Mouse (Mus musculus): ENCODE measurements around the gene Fbxo36. TPM values are rescaled to one million over a fixed set of nuclear protein-coding genes. Genes with fewer than 3 reads are reported as not detected.

Gene Fbxo36
- polyA plus RNA-seq, 1 experiment from 2014 or later = 9.8 TPM

DNA sequence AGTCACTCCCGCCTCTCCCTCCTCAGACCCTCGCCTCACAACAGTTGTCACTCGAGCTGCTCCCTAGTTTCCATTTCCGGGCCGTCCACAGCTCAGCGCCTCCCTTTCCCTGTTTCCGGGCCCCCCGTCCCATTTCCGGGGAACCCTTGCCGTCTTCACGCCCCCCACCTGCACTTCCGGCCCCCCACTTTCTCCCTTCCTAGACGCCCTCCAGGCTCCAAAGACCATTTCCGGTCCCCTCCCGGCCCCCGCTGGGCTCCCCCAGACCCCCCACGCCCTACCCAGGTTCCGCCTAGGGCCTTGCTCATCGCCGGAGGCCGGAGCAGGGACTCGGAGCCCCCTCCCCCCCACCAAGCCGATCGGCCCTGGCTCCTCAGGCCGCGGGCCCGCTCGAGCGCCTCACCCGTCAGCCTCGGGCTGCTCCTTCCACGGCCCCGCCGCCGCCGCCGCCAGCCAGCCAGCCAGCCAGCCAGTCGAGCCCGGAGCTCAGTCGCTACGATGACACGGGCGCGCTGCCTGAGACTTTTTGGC lies 955 bp upstream of the Fbxo36 start:
- ATAC-seq (ENCODE audit: insufficient read depth, low FRiP score) = peak; percentile 57

DNA sequence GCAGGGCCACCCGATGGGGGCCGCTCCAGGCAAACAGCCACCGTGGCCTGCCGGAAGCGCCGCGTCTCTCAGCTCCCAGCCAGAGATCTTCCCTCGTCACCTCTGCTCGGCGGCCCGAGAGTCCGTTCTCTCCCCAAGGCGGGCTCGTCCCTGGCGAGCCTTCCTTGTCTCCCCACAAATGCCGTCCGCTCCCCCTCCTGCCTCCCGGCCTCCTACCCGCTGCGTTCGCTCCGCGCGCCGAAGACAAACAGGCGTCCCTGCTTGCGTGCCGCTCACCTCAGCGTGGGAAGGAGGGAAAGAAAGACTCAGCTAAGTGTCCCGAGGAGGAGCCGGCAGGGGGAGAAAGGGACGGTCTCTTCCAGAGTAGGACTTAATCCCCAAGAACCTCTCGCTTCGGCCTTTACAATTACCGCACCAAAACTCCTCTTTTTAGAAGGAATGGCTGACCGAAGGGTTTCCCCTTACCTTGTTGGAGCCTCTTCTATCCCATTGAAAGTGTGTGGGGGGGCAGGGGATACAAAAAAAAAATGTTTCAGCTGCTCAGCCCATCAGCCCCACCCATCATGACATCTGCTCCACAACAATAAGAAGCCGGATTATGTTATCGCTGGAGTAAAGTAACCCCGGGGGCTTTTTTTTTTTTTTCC lies 500 bp downstream of the Fbxo36 start, which contains the start of gene Trip12:
Gene Trip12 (minus strand): TSS at position 499 of the 647 bp plus-strand sequence.
- peak; percentile 42; the same call in 1 of the 2 replicates for ATAC-seq (ENCODE audit: insufficient read depth, low FRiP score)
- Histone ChIP-seq H3K4me3 (replicated peaks; ENCODE audit: low read length) (peak within 1 kb of the TSS; percentile 94), H3K36me3 (ENCODE audit: control insufficient read depth, insufficient read depth, low read length) (no peaks in the 10 kb centered on the region), H3K4me2 (ENCODE audit: low read depth, low read length) (peak within 1 kb of the TSS; percentile 73), H3K4me1 (ENCODE audit: control insufficient read depth, insufficient read depth, low read length) (no peaks in the 10 kb centered on the region; the same call in 1 of the 2 replicates), H3K27me3 (ENCODE audit: control insufficient read depth, insufficient read depth, low read length) (no peaks in the 10 kb centered on the region), H3K9ac (ENCODE audit: low read length) (peak within 1 kb of the TSS; percentile 99), H3K9me3 (replicated peaks; ENCODE audit: control insufficient read depth, low read length) (no peaks in the 10 kb centered on the region), H3K27ac (ENCODE audit: low read length) (peak within 1 kb of the TSS; percentile 99)
- WGBS = under 1% methylated on average over 39 of the region's 39 CpGs

More for the DNA sequence above, 955 bp upstream of the Fbxo36 start:
- Histone ChIP-seq H3K4me2 (ENCODE audit: low read depth, low read length) (peak overlapping the region; percentile 83), H3K9me3 (replicated peaks; ENCODE audit: control insufficient read depth, low read length) (no peaks in the 10 kb centered on the region), H3K27ac (ENCODE audit: low read length) (peak overlapping the region; percentile 99), H3K36me3 (ENCODE audit: control insufficient read depth, insufficient read depth, low read length) (no peaks in the 10 kb centered on the region), H3K27me3 (ENCODE audit: control insufficient read depth, insufficient read depth, low read length) (no peaks in the 10 kb centered on the region), H3K9ac (ENCODE audit: low read length) (peak overlapping the region; percentile 99), H3K4me3 (replicated peaks; ENCODE audit: low read length) (peak overlapping the region; percentile 94), H3K4me1 (ENCODE audit: control insufficient read depth, insufficient read depth, low read length) (no peaks in the 10 kb centered on the region; the same call in 1 of the 2 replicates)
- under 1% methylated on average over 42 of the region's 44 CpGs for WGBS

- Histone ChIP-seq H3K9ac (ENCODE audit: low read length) (no peak overlapping the region), H3K36me3 (ENCODE audit: control insufficient read depth, insufficient read depth, low read length) (no peaks in the 10 kb centered on the region), H3K4me3 (replicated peaks; ENCODE audit: low read length) (peak overlapping the region; percentile 94), H3K9me3 (replicated peaks; ENCODE audit: control insufficient read depth, low read length) (no peaks in the 10 kb centered on the region), H3K27ac (ENCODE audit: low read length) (no peak overlapping the region), H3K27me3 (ENCODE audit: control insufficient read depth, insufficient read depth, low read length) (no peaks in the 10 kb centered on the region), H3K4me1 (ENCODE audit: control insufficient read depth, insufficient read depth, low read length) (no peaks in the 10 kb centered on the region; the same call in 1 of the 2 replicates), H3K4me2 (ENCODE audit: low read depth, low read length) (peak overlapping the region; percentile 73)
- ATAC-seq (ENCODE audit: insufficient read depth, low FRiP score) = no peak
- WGBS = 75% methylated on average over 3 of the region's 3 CpGs
These were observed 1.4 kb downstream of the Fbxo36 start for GRCm38 (mm10) chr1:84841061-84841460.

GRCm38 (mm10) chr1:84843366-84843765 lies 3.7 kb downstream of the Fbxo36 start:
- WGBS = 85% methylated on average over 2 of the region's 2 CpGs
- no peaks in the 10 kb centered on the region for H3K27me3 ChIP-seq (ENCODE audit: control insufficient read depth, insufficient read depth, low read length)
- ATAC-seq (ENCODE audit: insufficient read depth, low FRiP score) = no peak

GRCm38 (mm10) chr1:84847698-84848097 lies 8.1 kb downstream of the Fbxo36 start:
- no peak overlapping the region for H3K9ac ChIP-seq (ENCODE audit: low read length)
- H3K4me2 ChIP-seq (ENCODE audit: low read depth, low read length) = no peak overlapping the region
- H3K4me1 ChIP-seq (ENCODE audit: control insufficient read depth, insufficient read depth, low read length) = no peaks in the 10 kb centered on the region
- no peaks in the 10 kb centered on the region for H3K9me3 ChIP-seq (replicated peaks; ENCODE audit: control insufficient read depth, low read length)
- no peak overlapping the region for H3K27ac ChIP-seq (ENCODE audit: low read length)
- H3K27me3 ChIP-seq (ENCODE audit: control insufficient read depth, insufficient read depth, low read length) = no peaks in the 10 kb centered on the region
- H3K36me3 ChIP-seq (ENCODE audit: control insufficient read depth, insufficient read depth, low read length) = no peaks in the 10 kb centered on the region
- H3K4me3 ChIP-seq (replicated peaks; ENCODE audit: low read length) = no peak overlapping the region
- WGBS = 88% methylated on average over 7 of the region's 7 CpGs
- ATAC-seq (ENCODE audit: insufficient read depth, low FRiP score) = no peak

More at GRCm38 (mm10) chr1:84843366-84843765, 3.7 kb downstream of the Fbxo36 start:
- no peak overlapping the region for H3K4me2 ChIP-seq (ENCODE audit: low read depth, low read length)
- no peaks in the 10 kb centered on the region for H3K36me3 ChIP-seq (ENCODE audit: control insufficient read depth, insufficient read depth, low read length)
- H3K4me1 ChIP-seq (ENCODE audit: control insufficient read depth, insufficient read depth, low read length) = no peaks in the 10 kb centered on the region
- no peak overlapping the region for H3K4me3 ChIP-seq (replicated peaks; ENCODE audit: low read length)
- H3K9me3 ChIP-seq (replicated peaks; ENCODE audit: control insufficient read depth, low read length) = no peaks in the 10 kb centered on the region
- H3K27ac ChIP-seq (ENCODE audit: low read length) = no peak overlapping the region
- no peak overlapping the region for H3K9ac ChIP-seq (ENCODE audit: low read length)

GRCm38 (mm10) chr1:84848335-84848734 lies 8.7 kb downstream of the Fbxo36 start:
- ATAC-seq (ENCODE audit: insufficient read depth, low FRiP score) = no peak
- no peak overlapping the region for H3K4me2 ChIP-seq (ENCODE audit: low read depth, low read length)
- no peak overlapping the region for H3K27ac ChIP-seq (ENCODE audit: low read length)
- no peaks in the 10 kb centered on the region for H3K27me3 ChIP-seq (ENCODE audit: control insufficient read depth, insufficient read depth, low read length)
- H3K4me1 ChIP-seq (ENCODE audit: control insufficient read depth, insufficient read depth, low read length) = no peaks in the 10 kb centered on the region
- no peak overlapping the region for H3K4me3 ChIP-seq (replicated peaks; ENCODE audit: low read length)
- no peak overlapping the region for H3K9ac ChIP-seq (ENCODE audit: low read length)
- H3K36me3 ChIP-seq (ENCODE audit: control insufficient read depth, insufficient read depth, low read length) = no peaks in the 10 kb centered on the region
- WGBS = 84% methylated on average over 3 of the region's 3 CpGs
- H3K9me3 ChIP-seq (replicated peaks; ENCODE audit: control insufficient read depth, low read length) = no peaks in the 10 kb centered on the region

DNA sequence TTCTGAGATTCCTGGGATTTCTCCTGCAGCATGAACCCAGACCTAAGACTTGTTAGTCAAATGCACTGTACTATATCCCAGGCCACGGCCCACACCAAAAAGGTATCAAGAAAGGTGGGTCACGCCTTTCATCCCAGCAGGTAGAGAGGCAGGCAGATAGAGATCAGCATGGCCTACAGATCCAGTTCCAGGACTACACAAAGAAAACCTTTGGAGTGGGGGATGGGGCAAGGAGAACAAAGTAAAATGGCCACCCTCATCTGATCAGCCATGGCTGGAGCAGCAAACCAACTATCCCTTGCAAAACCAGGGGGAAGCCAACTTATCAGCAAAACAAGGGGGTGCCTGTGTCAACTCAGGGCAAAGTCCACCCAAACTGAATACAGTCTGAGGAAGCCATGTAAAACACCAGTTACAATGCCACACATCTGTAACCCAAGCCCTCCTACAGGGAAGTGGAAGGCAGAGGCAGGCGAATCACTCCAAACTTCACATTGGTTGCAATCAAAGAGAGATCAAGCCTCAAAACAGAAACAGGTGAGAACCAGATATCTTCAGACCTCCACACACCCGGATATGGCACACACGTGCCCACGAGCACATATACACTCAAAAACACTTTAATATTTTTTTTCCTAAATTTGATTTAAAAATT lies 9.3 kb downstream of the Fbxo36 start:
- Histone ChIP-seq H3K9ac (ENCODE audit: low read length) (no peak overlapping the region), H3K27ac (ENCODE audit: low read length) (no peak overlapping the region), H3K4me3 (replicated peaks; ENCODE audit: low read length) (no peak overlapping the region), H3K36me3 (ENCODE audit: control insufficient read depth, insufficient read depth, low read length) (no peaks in the 10 kb centered on the region), H3K27me3 (ENCODE audit: control insufficient read depth, insufficient read depth, low read length) (no peaks in the 10 kb centered on the region), H3K9me3 (replicated peaks; ENCODE audit: control insufficient read depth, low read length) (no peaks in the 10 kb centered on the region), H3K4me1 (ENCODE audit: control insufficient read depth, insufficient read depth, low read length) (no peaks in the 10 kb centered on the region), H3K4me2 (ENCODE audit: low read depth, low read length) (no peak overlapping the region)
- 89% methylated on average over 6 of the region's 6 CpGs for whole genome bisulfite sequencing
- ATAC-seq (ENCODE audit: insufficient read depth, low FRiP score) = peak; percentile 43; the same call in 1 of the 2 replicates

- no peak for ATAC-seq (ENCODE audit: insufficient read depth, low FRiP score)
- H3K27me3 ChIP-seq (ENCODE audit: control insufficient read depth, insufficient read depth, low read length) = no peaks in the 10 kb centered on the region
- no peak overlapping the region for H3K27ac ChIP-seq (ENCODE audit: low read length)
- no peaks in the 10 kb centered on the region for H3K36me3 ChIP-seq (ENCODE audit: control insufficient read depth, insufficient read depth, low read length)
- no peak overlapping the region for H3K4me3 ChIP-seq (replicated peaks; ENCODE audit: low read length)
- no peak overlapping the region for H3K4me2 ChIP-seq (ENCODE audit: low read depth, low read length)
- 96% methylated on average over 7 of the region's 7 CpGs for WGBS
- H3K9me3 ChIP-seq (replicated peaks; ENCODE audit: control insufficient read depth, low read length) = no peaks in the 10 kb centered on the region
- H3K9ac ChIP-seq (ENCODE audit: low read length) = no peak overlapping the region
- H3K4me1 ChIP-seq (ENCODE audit: control insufficient read depth, insufficient read depth, low read length) = no peaks in the 10 kb centered on the region
These were observed 10.2 kb downstream of the Fbxo36 start for GRCm38 (mm10) chr1:84849804-84850203.

DNA sequence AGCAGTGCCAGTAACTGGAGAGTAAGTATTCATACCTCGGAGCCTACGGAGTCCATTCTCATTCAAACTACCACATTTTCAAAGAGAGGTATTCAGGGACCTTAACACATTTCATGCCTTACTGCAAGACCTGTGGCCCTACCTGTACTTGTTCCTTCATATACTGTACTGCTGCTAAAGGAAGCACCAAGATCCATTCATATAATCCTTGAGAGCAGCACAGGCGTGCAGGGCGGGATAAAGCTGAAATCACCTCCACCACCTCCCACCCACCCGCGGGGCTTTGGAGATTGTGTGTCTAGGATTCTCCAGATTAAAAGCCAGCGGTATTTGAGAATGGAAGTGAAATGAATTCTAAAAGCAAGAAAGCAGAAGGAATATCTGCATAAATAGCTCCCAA lies 10.8 kb downstream of the Fbxo36 start:
- Histone ChIP-seq H3K4me3 (replicated peaks; ENCODE audit: low read length) (no peak overlapping the region), H3K4me1 (ENCODE audit: control insufficient read depth, insufficient read depth, low read length) (no peaks in the 10 kb centered on the region), H3K27ac (ENCODE audit: low read length) (no peak overlapping the region), H3K9me3 (replicated peaks; ENCODE audit: control insufficient read depth, low read length) (no peaks in the 10 kb centered on the region), H3K4me2 (ENCODE audit: low read depth, low read length) (no peak overlapping the region), H3K9ac (ENCODE audit: low read length) (no peak overlapping the region), H3K27me3 (ENCODE audit: control insufficient read depth, insufficient read depth, low read length) (no peaks in the 10 kb centered on the region), H3K36me3 (ENCODE audit: control insufficient read depth, insufficient read depth, low read length) (no peaks in the 10 kb centered on the region)
- 90% methylated on average over 7 of the region's 7 CpGs for WGBS
- no peak for ATAC-seq (ENCODE audit: insufficient read depth, low FRiP score)

Measured in stomach, embryonic 16.5 days (tissue).